Mouse (Mus musculus) C2C12 (cell line): ENCODE results near the gene Slc31a2.

Experiments used
- CTCF ChIP-seq: IDR thresholded peaks from one replicate; pipeline ENCODE4 v1.5.1; 2011; ENCODE audit not compliant: control insufficient read depth, insufficient read depth, insufficient read length
- MAX ChIP-seq: IDR thresholded peaks from one replicate; pipeline ENCODE4 v1.6.1; 2011; ENCODE audit warnings: mild to moderate bottlenecking, control low read depth
- MYOG ChIP-seq: IDR thresholded peaks from one replicate; pipeline ENCODE4 v1.6.1; 2011; ENCODE audit not compliant: control insufficient read depth, insufficient read length; ENCODE audit errors: extremely low read depth

GRCm38 (mm10) chr4:62345827-62346226, 83.5 kb downstream of the Slc31a2 start:
- TF ChIP-seq MAX (no peak), MYOG (no peak), CTCF (no peak)
